Mouse (Mus musculus) CH12.LX (cell line): Measurements from ENCODE around the gene Cfap58. TPM values are rescaled to one million over a fixed set of nuclear protein-coding genes. Genes with fewer than 3 reads are reported as not detected.

Experiments used
- DNase-seq: peaks from one replicate; pipeline ENCODE4 v3.0.0-alpha.2; 2013; ENCODE audit errors: extremely low read depth
- H3K27ac ChIP-seq: 2 replicates; pipeline ENCODE4 v1.5.1; 2012; ENCODE audit warnings: low read depth, mild to moderate bottlenecking, control low read depth, moderate library complexity; ENCODE audit not compliant: insufficient read depth
- H3K27me3 ChIP-seq: replicated peaks from 2 replicates; pipeline ENCODE3; 2012; ENCODE audit warnings: inconsistent platforms
- H3K36me3 ChIP-seq, 2 experiments: replicated peaks in 1 of 2; 2 replicates each; pipeline versions ENCODE3 to v1.6.1; 2012; ENCODE audit warnings: inconsistent platforms in 1 of 2, low read length in 1 of 2, mild to moderate bottlenecking in 1 of 2, mixed read lengths in 1 of 2, moderate library complexity in 1 of 2; ENCODE audit not compliant: control insufficient read depth in 1 of 2, insufficient read depth in 1 of 2
- H3K4me1 ChIP-seq, 2 experiments: 2 replicates each; pipeline ENCODE4 v1.6.1; 2012; ENCODE audit warnings: inconsistent platforms in 1 of 2, moderate library complexity in 1 of 2; ENCODE audit not compliant: insufficient read depth in 2 of 2, control insufficient read depth in 1 of 2
- H3K4me2 ChIP-seq: 2 replicates; pipeline ENCODE4 v1.6.1; 2012; ENCODE audit warnings: low read depth, mild to moderate bottlenecking, control low read depth; ENCODE audit not compliant: poor library complexity, insufficient read depth, severe bottlenecking
- H3K4me3 ChIP-seq, 3 experiments: fragments of 150-350 bp in 1 of 3; sonication (generic) in 1 of 3; replicated peaks in 1 of 3; 2 replicates each; pipeline versions ENCODE3 to v1.5.1; 2011 to 2012; ENCODE audit warnings: low read depth in 2 of 3, low read length in 2 of 3, mild to moderate bottlenecking in 2 of 3, moderate library complexity in 2 of 3, control low read depth in 1 of 3, improper control_type of control experiment in 1 of 3, inconsistent platforms in 1 of 3, mixed read lengths in 1 of 3; ENCODE audit not compliant: poor library complexity in 1 of 3
- H3K79me2 ChIP-seq: replicated peaks from 2 replicates; pipeline ENCODE4 v1.6.1; 2012; ENCODE audit warnings: mild to moderate bottlenecking, moderate library complexity; ENCODE audit not compliant: control insufficient read depth, poor library complexity, insufficient read depth, severe bottlenecking; ENCODE audit errors: extremely low read depth
- H3K9ac ChIP-seq: 2 replicates; pipeline ENCODE4 v1.6.1; 2012; ENCODE audit warnings: low read depth, mild to moderate bottlenecking, control low read depth, moderate library complexity; ENCODE audit not compliant: insufficient read depth
- H3K9me3 ChIP-seq: replicated peaks from 2 replicates; pipeline ENCODE3; 2012; ENCODE audit warnings: low read length, inconsistent platforms, mixed read lengths
- BHLHE40 ChIP-seq: IDR thresholded peaks from 2 replicates; pipeline ENCODE4 v1.6.1; 2011; ENCODE audit warnings: mild to moderate bottlenecking, low read depth, low read length, improper control_type of control experiment
- CHD1 ChIP-seq: IDR thresholded peaks from 2 replicates; pipeline ENCODE4 v1.6.1; 2012; ENCODE audit warnings: low read depth, low read length, improper control_type of control experiment, inconsistent platforms
- CHD2 ChIP-seq: IDR thresholded peaks from 2 replicates; pipeline ENCODE4 v1.6.1; 2011; ENCODE audit warnings: low read length, improper control_type of control experiment
- E2F4 ChIP-seq: IDR thresholded peaks from 2 replicates; pipeline ENCODE4 v1.6.1; 2011; ENCODE audit warnings: low read depth, low read length, improper control_type of control experiment; ENCODE audit not compliant: insufficient replicate concordance
- ELF1 ChIP-seq: IDR thresholded peaks from 2 replicates; pipeline ENCODE4 v1.6.1; 2014; ENCODE audit warnings: low read depth, mild to moderate bottlenecking, inconsistent platforms, low read length, improper control_type of control experiment
- EP300 ChIP-seq: IDR thresholded peaks from 2 replicates; pipeline ENCODE4 v1.6.1; 2011; ENCODE audit warnings: low read length, improper control_type of control experiment
- HCFC1 ChIP-seq: IDR thresholded peaks from 2 replicates; pipeline ENCODE4 v1.6.1; 2012; ENCODE audit warnings: low read depth, mild to moderate bottlenecking, inconsistent platforms, low read length, improper control_type of control experiment
- KAT2A ChIP-seq: IDR thresholded peaks from 2 replicates; pipeline ENCODE4 v1.6.1; 2012; ENCODE audit warnings: low read length, improper control_type of control experiment, inconsistent platforms; ENCODE audit not compliant: insufficient replicate concordance
- MAFK ChIP-seq: IDR thresholded peaks from 2 replicates; pipeline ENCODE4 v1.6.1; 2011; ENCODE audit warnings: low read length, improper control_type of control experiment; ENCODE audit not compliant: insufficient replicate concordance
- MAX ChIP-seq: IDR thresholded peaks from 2 replicates; pipeline ENCODE4 v1.6.1; 2011; ENCODE audit warnings: low read length, improper control_type of control experiment
- MAZ ChIP-seq: IDR thresholded peaks from 2 replicates; pipeline ENCODE4 v1.6.1; 2012; ENCODE audit warnings: low read depth, mild to moderate bottlenecking, inconsistent platforms, low read length, improper control_type of control experiment, moderate library complexity
- MEF2A ChIP-seq: IDR thresholded peaks from 2 replicates; pipeline ENCODE4 v1.6.1; 2014; ENCODE audit warnings: low read depth, mild to moderate bottlenecking, inconsistent platforms, low read length, improper control_type of control experiment, borderline replicate concordance
- MYC ChIP-seq: IDR thresholded peaks from 2 replicates; pipeline ENCODE4 v1.6.1; 2011; ENCODE audit warnings: low read depth, mild to moderate bottlenecking, improper control_type of control experiment, low read length
- NELFE ChIP-seq: IDR thresholded peaks from 2 replicates; pipeline ENCODE4 v1.6.1; 2011; ENCODE audit warnings: low read depth, low read length, improper control_type of control experiment
- PAX5 ChIP-seq: IDR thresholded peaks from 2 replicates; pipeline ENCODE4 v1.6.1; 2012; ENCODE audit warnings: low read length, inconsistent platforms, mixed read lengths
- RCOR1 ChIP-seq: conservative IDR thresholded peaks from 2 replicates; pipeline ENCODE4 v1.6.1; 2012; ENCODE audit warnings: low read depth, mild to moderate bottlenecking, inconsistent platforms, low read length, improper control_type of control experiment
- SIN3A ChIP-seq: IDR thresholded peaks from 2 replicates; pipeline ENCODE4 v1.6.1; 2012; ENCODE audit warnings: low read length, improper control_type of control experiment, inconsistent platforms
- TCF12 ChIP-seq: IDR thresholded peaks from 2 replicates; pipeline ENCODE4 v1.6.1; 2014; ENCODE audit warnings: low read depth, mild to moderate bottlenecking, inconsistent platforms, low read length, improper control_type of control experiment
- UBTF ChIP-seq: IDR thresholded peaks from 2 replicates; pipeline ENCODE4 v1.6.1; 2012; ENCODE audit warnings: low read depth, mild to moderate bottlenecking, inconsistent platforms, low read length, improper control_type of control experiment, moderate library complexity
- USF2 ChIP-seq: conservative IDR thresholded peaks from 2 replicates; pipeline ENCODE4 v1.6.1; 2011; ENCODE audit warnings: low read depth, low read length, improper control_type of control experiment
- ZMIZ1 ChIP-seq: IDR thresholded peaks from 2 replicates; pipeline ENCODE4 v1.6.1; 2012; ENCODE audit warnings: low read depth, mild to moderate bottlenecking, inconsistent platforms, low read length, improper control_type of control experiment
- dilution Hi-C: fragments of 300-500 bp; cut with MboI; formaldehyde crosslinking; loops from 2 replicates; pipeline ENCODE4 v1.14.3; 2020; ENCODE audit warnings: low sequenced_read_pairs; ENCODE audit not compliant: extremely low pct_unique_long_range_greater_than_20kb, extremely low pct_ligation_motif_present
- in situ Hi-C: fragments of 300-500 bp; cut with MboI; formaldehyde crosslinking; loops from 3 replicates; pipeline ENCODE4 v1.14.3; 2019; ENCODE audit warnings: low sequenced_read_pairs, low pct_ligation_motif_present, low pct_unique_long_range_greater_than_20kb, mixed read lengths
- polyA plus RNA-seq: library from polyadenylated mRNA; unstranded; fragments of >175 nt; gene quantifications from 2 replicates; pipeline ENCODE4 v1.2.1, GENCODE M21; 2012; ENCODE audit warnings: low read depth; ENCODE audit not compliant: insufficient read length
- total RNA-seq, 2 experiments: library from RNA; depleted of rRNA; stranded (reverse); fragments of 300-350 nt in 1 of 2; fragments of >200 nt in 1 of 2; gene quantifications; 2 replicates each; pipeline ENCODE4 v1.2.3; 2012 to 2014

Gene Cfap58
- total and polyA plus RNA-seq, 3 experiments, result 0.13 to 0.27 TPM; not detected in 1

GRCm38 (mm10) chr19:47968993-47969659, 31.7 kb downstream of the Cfap58 start:
- Histone ChIP-seq H3K27ac (no peak overlapping the region), H3K9me3 (no peaks in the 10 kb centered on the region), H3K4me1 (no peaks in the 10 kb centered on the region), H3K4me3 (no peak overlapping the region), H3K27me3 (peaks cover 41% of the 10 kb centered on the region), H3K9ac (no peak overlapping the region), H3K36me3 (no peaks in the 10 kb centered on the region), H3K4me2 (no peak overlapping the region), H3K79me2 (no peaks in the 10 kb centered on the region)
- in situ Hi-C loops, result no loop called here
- DNase-seq, result no peak
- dilution Hi-C loops, result no loop called here
- TF ChIP-seq UBTF (no peak), SIN3A (no peak), HCFC1 (no peak), NELFE (no peak), MAZ (no peak), ELF1 (no peak), TCF12 (no peak), E2F4 (no peak), ZMIZ1 (no peak), MEF2A (no peak), CHD2 (no peak), CHD1 (no peak), PAX5 (no peak), USF2 (no peak), MYC (no peak), KAT2A (no peak)
- TF ChIP-seq, all 38 proteins: peak for 0

- Histone ChIP-seq H3K9me3 (no peaks in the 10 kb centered on the region), H3K4me3 (no peak overlapping the region), H3K27me3 (peaks cover 45% of the 10 kb centered on the region), H3K9ac (no peak overlapping the region), H3K79me2 (no peaks in the 10 kb centered on the region), H3K27ac (no peak overlapping the region), H3K4me1 (peaks cover 0 to 2% of the 10 kb centered on the region in 2 experiments; a peak in 1 of 4 replicates), H3K4me2 (no peak overlapping the region)
- DNase-seq, result no peak
- in situ Hi-C loops, result no loop called here
- TF ChIP-seq RCOR1 (no peak), BHLHE40 (no peak), KAT2A (no peak), EP300 (no peak), ZMIZ1 (no peak), MAZ (no peak), MAX (no peak), UBTF (no peak), MAFK (no peak), USF2 (no peak), E2F4 (no peak), SIN3A (no peak)
- TF ChIP-seq, all 38 proteins: peak for 0
- H3K36me3 ChIP-seq, result no peaks in the 10 kb centered on the region
- dilution Hi-C loops, result no loop called here
These were observed 33.6 kb downstream of the Cfap58 start for GRCm38 (mm10) chr19:47971066-47971465.
